Mouse (Mus musculus) limb, embryonic 10.5 days (tissue): ENCODE measurements around the gene 4930435E12Rik. TPM values are rescaled to one million over a fixed set of nuclear protein-coding genes. Genes with fewer than 3 reads are reported as not detected.

ENCODE experiments used
- DNase-seq: peaks from one replicate; pipeline ENCODE4 v3.0.0-alpha.2; 2017; ENCODE audit warnings: low spot score
- H3K27ac ChIP-seq: fragments of 300-500 bp; sonication (generic); 2 replicates; pipeline ENCODE4 v1.5.1; 2016; ENCODE audit warnings: mild to moderate bottlenecking
- H3K27me3 ChIP-seq: fragments of 300-500 bp; sonication (generic); 2 replicates; pipeline ENCODE4 v1.6.1; 2016; ENCODE audit warnings: low read depth, mild to moderate bottlenecking; ENCODE audit not compliant: poor library complexity, severe bottlenecking
- H3K36me3 ChIP-seq: fragments of 300-500 bp; sonication (generic); 2 replicates; pipeline ENCODE4 v1.6.1; 2016; ENCODE audit warnings: mild to moderate bottlenecking, moderate library complexity
- H3K4me1 ChIP-seq: fragments of 300-500 bp; sonication (generic); 2 replicates; pipeline ENCODE4 v1.6.1; 2016
- H3K4me3 ChIP-seq: fragments of 300-500 bp; sonication (generic); 2 replicates; pipeline ENCODE4 v1.5.1; 2016; ENCODE audit warnings: mild to moderate bottlenecking, moderate library complexity
- H3K9me3 ChIP-seq: fragments of 300-500 bp; sonication (generic); replicated peaks from 2 replicates; pipeline ENCODE4 v1.6.1; 2016; ENCODE audit warnings: mild to moderate bottlenecking
- WGBS: fragments of 180-500 bp; shearing (Covaris S2); methylation state at CpG from one replicate; pipeline ENCODE4 v1.1.7; 2016; 5-methylcytosine and 5-hydroxymethylcytosine counted together
- polyA plus RNA-seq: library from polyadenylated mRNA; unstranded; fragments of >200 nt; fragmentation: Nextera tagmentation; extraction: Ambion mirVana; gene quantifications from 2 replicates; pipeline ENCODE4 v1.2.1, GENCODE M21; 2016

Gene 4930435E12Rik
- polyA plus RNA-seq, 1 experiment from 2014 or later, result not detected

- Histone ChIP-seq H3K27me3 (no peaks in the 10 kb centered on the region), H3K36me3 (no peaks in the 10 kb centered on the region), H3K9me3 (no peaks in the 10 kb centered on the region), H3K4me3 (no peak overlapping the region), H3K4me1 (no peaks in the 10 kb centered on the region), H3K27ac (no peak overlapping the region)
- no peak for DNase-seq
- 87% methylated on average over 2 of the region's 2 CpGs for WGBS
Measured at GRCm38 (mm10) chr16:38789016-38789415, 39.5 kb downstream of the 4930435E12Rik start.

DNA sequence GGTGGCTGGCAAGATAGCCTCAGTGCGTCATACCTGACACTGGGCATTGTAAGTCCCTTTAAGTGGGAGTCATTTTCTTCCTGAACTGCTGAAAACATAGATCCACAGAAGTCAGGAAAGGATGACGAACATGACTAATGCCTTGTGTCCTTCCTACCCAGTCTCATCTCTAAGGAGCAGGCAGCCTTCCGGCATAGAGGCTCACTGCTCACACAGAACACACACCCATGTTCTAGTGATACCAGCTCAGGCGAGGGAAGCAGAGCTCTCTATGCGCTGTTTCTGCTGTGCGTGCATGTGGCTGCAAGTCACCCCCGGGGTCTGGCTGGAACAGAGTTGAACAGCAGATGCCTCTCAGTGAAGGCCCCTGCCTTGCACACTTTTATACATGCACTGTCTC lies 43.2 kb downstream of the 4930435E12Rik start:
- Histone ChIP-seq H3K27ac (no peak overlapping the region), H3K9me3 (no peaks in the 10 kb centered on the region), H3K4me3 (no peak overlapping the region), H3K27me3 (no peaks in the 10 kb centered on the region), H3K4me1 (no peaks in the 10 kb centered on the region), H3K36me3 (no peaks in the 10 kb centered on the region)
- no peak for DNase-seq
- WGBS, result 85% methylated on average over 7 of the region's 7 CpGs

GRCm38 (mm10) chr16:38782524-38783067 lies 46.0 kb downstream of the 4930435E12Rik start:
- no peaks in the 10 kb centered on the region for H3K27me3 ChIP-seq
- H3K27ac ChIP-seq, result no peak overlapping the region
- H3K4me3 ChIP-seq, result no peak overlapping the region
- WGBS, result 57% methylated on average over 2 of the region's 2 CpGs
- H3K4me1 ChIP-seq, result no peaks in the 10 kb centered on the region
- no peaks in the 10 kb centered on the region for H3K9me3 ChIP-seq
- no peaks in the 10 kb centered on the region for H3K36me3 ChIP-seq
- no peak for DNase-seq

DNA sequence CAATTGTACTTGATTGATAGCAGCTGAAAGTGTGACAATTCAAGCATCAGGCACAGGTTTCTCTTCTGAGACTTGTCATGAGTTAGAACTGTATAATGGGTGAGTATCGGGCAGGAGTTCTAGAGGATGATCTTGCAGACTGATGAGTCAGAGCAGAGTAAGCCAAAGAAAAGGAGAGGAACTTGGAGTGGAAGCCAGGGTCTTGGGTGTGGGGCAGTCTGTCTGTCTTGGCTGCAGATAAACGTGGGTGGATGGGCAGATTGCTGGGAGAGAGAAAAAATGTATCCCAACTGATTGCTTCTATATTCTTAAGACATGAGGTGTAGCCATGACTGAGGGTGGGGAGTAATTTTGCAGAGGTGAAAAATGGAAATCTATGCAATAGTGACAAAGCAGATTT lies 46.6 kb downstream of the 4930435E12Rik start:
- H3K4me1 ChIP-seq, result no peaks in the 10 kb centered on the region
- H3K27me3 ChIP-seq, result no peaks in the 10 kb centered on the region
- no peaks in the 10 kb centered on the region for H3K36me3 ChIP-seq
- no peak overlapping the region for H3K27ac ChIP-seq
- WGBS, result 76% methylated on average over 2 of the region's 2 CpGs
- H3K4me3 ChIP-seq, result no peak overlapping the region
- H3K9me3 ChIP-seq, result no peaks in the 10 kb centered on the region
- no peak for DNase-seq

GRCm38 (mm10) chr16:38780960-38781572 lies 47.5 kb downstream of the 4930435E12Rik start:
- Histone ChIP-seq H3K9me3 (no peaks in the 10 kb centered on the region), H3K4me1 (no peaks in the 10 kb centered on the region), H3K36me3 (no peaks in the 10 kb centered on the region), H3K27ac (no peak overlapping the region), H3K4me3 (no peak overlapping the region), H3K27me3 (no peaks in the 10 kb centered on the region)
- no peak for DNase-seq
- WGBS, result 91% methylated on average over 7 of the region's 7 CpGs

- 54% methylated on average over 6 of the region's 6 CpGs for WGBS
- H3K4me1 ChIP-seq, result peaks cover 13% of the 10 kb centered on the region
- no peaks in the 10 kb centered on the region for H3K36me3 ChIP-seq
- no peak overlapping the region for H3K4me3 ChIP-seq
- no peaks in the 10 kb centered on the region for H3K27me3 ChIP-seq
- H3K9me3 ChIP-seq, result no peaks in the 10 kb centered on the region
- no peak overlapping the region for H3K27ac ChIP-seq
- no peak for DNase-seq
Measured at GRCm38 (mm10) chr16:38776342-38776741, 52.2 kb downstream of the 4930435E12Rik start.

GRCm38 (mm10) chr16:38774964-38775746 lies 53.4 kb downstream of the 4930435E12Rik start:
- Histone ChIP-seq H3K4me1 (peaks cover 13% of the 10 kb centered on the region), H3K9me3 (no peaks in the 10 kb centered on the region), H3K36me3 (no peaks in the 10 kb centered on the region), H3K27me3 (no peaks in the 10 kb centered on the region), H3K4me3 (no peak overlapping the region), H3K27ac (no peak overlapping the region)
- WGBS, result 71% methylated on average over 7 of the region's 7 CpGs
- no peak for DNase-seq

- Histone ChIP-seq H3K27me3 (no peaks in the 10 kb centered on the region), H3K27ac (no peak overlapping the region), H3K9me3 (no peaks in the 10 kb centered on the region), H3K4me3 (no peak overlapping the region), H3K36me3 (peaks cover 11% of the 10 kb centered on the region), H3K4me1 (peaks cover 13% of the 10 kb centered on the region)
- no peak for DNase-seq
- 53% methylated on average over 12 of the region's 12 CpGs for WGBS
Measured at GRCm38 (mm10) chr16:38772906-38773496, 55.5 kb downstream of the 4930435E12Rik start.

DNA sequence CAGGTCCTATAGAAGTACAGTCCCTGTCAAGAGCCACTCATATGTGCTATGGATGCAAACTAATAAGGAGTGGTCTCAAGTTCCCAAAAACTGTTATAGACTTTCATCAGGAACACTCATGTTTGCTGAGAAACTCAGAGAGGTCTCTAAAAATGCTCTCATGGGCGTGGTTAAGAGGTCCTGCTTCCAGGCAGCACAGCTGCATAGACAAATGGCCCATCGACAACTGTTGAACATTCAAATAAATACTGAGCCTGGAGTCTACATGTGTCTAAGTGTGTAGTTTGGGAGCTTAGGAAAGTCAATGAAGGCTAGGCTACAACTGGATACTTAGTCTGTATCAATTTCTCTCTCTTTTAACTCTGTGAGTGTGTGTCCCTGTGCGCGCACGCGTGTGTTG lies 57.4 kb downstream of the 4930435E12Rik start:
- Histone ChIP-seq H3K27ac (no peak overlapping the region), H3K27me3 (no peaks in the 10 kb centered on the region), H3K36me3 (peaks cover 16% of the 10 kb centered on the region), H3K9me3 (no peaks in the 10 kb centered on the region), H3K4me3 (no peak overlapping the region), H3K4me1 (peaks cover 13% of the 10 kb centered on the region)
- 96% methylated on average over 6 of the region's 6 CpGs for WGBS
- no peak for DNase-seq

- Histone ChIP-seq H3K27ac (no peak overlapping the region), H3K27me3 (no peaks in the 10 kb centered on the region), H3K4me1 (peaks cover 13% of the 10 kb centered on the region), H3K9me3 (no peaks in the 10 kb centered on the region), H3K4me3 (no peak overlapping the region), H3K36me3 (peaks cover 16% of the 10 kb centered on the region)
- no peak for DNase-seq
- WGBS, result 82% methylated on average over 9 of the region's 9 CpGs
Measured at GRCm38 (mm10) chr16:38769529-38769928, 59.0 kb downstream of the 4930435E12Rik start.

DNA sequence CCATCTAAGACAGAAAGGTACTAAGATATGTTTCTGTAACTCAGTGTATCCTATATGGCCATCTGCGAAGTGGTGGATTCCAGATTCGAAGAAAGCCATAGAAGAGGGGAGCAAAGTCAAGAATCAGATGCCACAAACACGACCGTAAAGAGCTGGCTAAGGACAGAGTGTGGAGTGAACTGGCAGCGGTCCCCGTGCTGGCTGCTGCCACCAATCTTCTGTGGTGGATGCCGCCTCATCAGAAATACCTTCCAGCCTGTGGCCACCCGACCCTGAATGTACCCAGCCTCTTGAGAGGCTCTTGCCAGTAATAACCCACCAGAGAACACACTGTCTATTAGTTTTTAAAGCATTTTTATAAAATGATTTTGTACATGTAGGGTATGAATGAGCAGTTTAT lies 60.2 kb downstream of the 4930435E12Rik start:
- Histone ChIP-seq H3K27ac (no peak overlapping the region), H3K27me3 (no peaks in the 10 kb centered on the region), H3K9me3 (no peaks in the 10 kb centered on the region), H3K4me1 (peaks cover 13% of the 10 kb centered on the region), H3K4me3 (no peak overlapping the region), H3K36me3 (peaks cover 17% of the 10 kb centered on the region)
- DNase-seq, result no peak
- 92% methylated on average over 8 of the region's 8 CpGs for WGBS

DNA sequence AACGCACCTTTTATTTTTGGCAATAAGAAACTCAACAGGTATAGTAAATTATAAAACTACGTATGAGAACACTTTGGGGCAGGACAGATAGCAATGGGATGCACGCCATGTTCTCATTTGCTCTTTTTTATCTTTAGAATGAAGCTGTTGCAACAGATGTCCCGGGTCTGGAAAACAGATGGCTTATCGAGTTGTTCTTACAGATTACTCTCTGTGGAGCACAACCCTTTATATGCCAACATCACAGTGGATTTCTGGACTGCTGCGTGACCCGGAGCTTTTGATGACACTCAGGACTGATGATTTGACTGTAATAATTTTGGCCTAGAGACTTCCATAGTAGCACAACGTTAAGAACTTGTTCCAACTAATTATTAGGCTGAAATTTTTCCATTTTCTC lies 60.8 kb downstream of the 4930435E12Rik start:
- no peak overlapping the region for H3K27ac ChIP-seq
- H3K36me3 ChIP-seq, result peaks cover 24% of the 10 kb centered on the region
- WGBS, result 92% methylated on average over 8 of the region's 8 CpGs
- no peaks in the 10 kb centered on the region for H3K27me3 ChIP-seq
- H3K9me3 ChIP-seq, result no peaks in the 10 kb centered on the region
- no peak for DNase-seq
- H3K4me1 ChIP-seq, result peaks cover 8% of the 10 kb centered on the region
- no peak overlapping the region for H3K4me3 ChIP-seq

GRCm38 (mm10) chr16:38766671-38767070 lies 61.9 kb downstream of the 4930435E12Rik start:
- Histone ChIP-seq H3K27me3 (no peaks in the 10 kb centered on the region), H3K4me3 (no peak overlapping the region), H3K27ac (no peak overlapping the region), H3K9me3 (no peaks in the 10 kb centered on the region), H3K4me1 (no peaks in the 10 kb centered on the region), H3K36me3 (peaks cover 26% of the 10 kb centered on the region)
- DNase-seq, result no peak
- WGBS, result 71% methylated on average over 3 of the region's 3 CpGs
